Mouse (Mus musculus): ENCODE measurements around the gene Actn4. TPM values are rescaled to one million over a fixed set of nuclear protein-coding genes. Genes with fewer than 3 reads are reported as not detected.
A peak's percentile ranks its signal among the peaks of the same experiment; 100 is the strongest.

Gene Actn4
- polyA plus RNA-seq, 1 experiment from 2014 or later = 138 TPM

DNA sequence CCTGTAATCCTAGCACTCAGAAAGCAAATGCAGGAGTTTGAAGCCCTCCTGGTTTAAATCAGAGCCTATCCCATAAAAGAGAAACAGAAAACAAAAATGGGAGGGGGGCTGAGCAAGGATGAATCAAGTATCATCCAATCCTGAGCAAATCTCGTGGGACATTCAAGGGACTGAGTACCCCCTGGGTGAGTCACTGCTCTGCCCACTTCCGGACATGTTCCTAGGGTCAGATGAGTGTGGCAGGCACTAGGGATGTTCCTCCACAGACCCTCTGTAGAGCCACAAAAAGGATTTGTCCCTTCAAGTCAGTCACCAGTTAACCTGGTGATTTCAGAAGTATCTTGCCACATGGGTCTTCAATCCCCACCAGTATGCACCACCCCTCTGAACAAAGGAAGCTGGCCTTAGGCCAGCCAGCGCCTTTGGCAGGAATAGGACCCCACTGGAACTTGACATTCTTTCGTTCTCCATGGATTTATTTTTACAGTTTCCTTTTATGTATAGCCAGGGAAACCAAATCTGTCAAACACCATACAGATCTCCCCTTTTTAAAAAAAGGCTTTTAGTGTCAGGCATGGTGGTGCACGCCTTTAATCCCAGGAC lies 6.7 kb downstream of the Actn4 start:
- WGBS = 55% methylated on average over 5 of the region's 5 CpGs
- ATAC-seq (ENCODE audit: low FRiP score) = no peak
- H3K27me3 ChIP-seq = no peaks in the 10 kb centered on the region
- no peak overlapping the region for H3K4me2 ChIP-seq
- H3K36me3 ChIP-seq = no peaks in the 10 kb centered on the region
- no peaks in the 10 kb centered on the region for H3K9me3 ChIP-seq
- H3K9ac ChIP-seq = no peak overlapping the region
- 0 out of 2 replicates have a peak overlapping the region, but pooled peaks have one; percentile 14 for H3K27ac ChIP-seq
- no peak overlapping the region for H3K4me3 ChIP-seq
- H3K4me1 ChIP-seq (replicated peaks) = peaks cover 68% of the 10 kb centered on the region

DNA sequence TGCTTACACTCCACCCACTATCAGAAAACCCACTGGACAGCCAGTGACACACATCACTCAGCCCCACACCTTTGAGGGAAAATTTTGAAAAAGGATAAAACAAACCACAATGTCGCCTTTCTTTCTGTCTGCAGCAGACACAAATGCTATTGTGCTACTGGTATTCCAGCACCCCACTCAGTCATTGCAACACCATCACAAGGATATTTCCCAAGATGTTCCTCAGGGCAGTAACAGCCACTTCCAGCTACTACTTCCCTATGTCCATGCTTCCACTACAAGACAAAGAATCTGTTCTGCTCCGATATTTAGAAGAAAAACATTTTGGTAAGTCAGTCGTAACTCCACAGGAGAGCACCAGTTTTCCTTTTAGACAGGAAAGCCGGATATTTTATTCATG lies 7.4 kb downstream of the Actn4 start:
- H3K4me1 ChIP-seq (replicated peaks) = peaks cover 62% of the 10 kb centered on the region
- no peaks in the 10 kb centered on the region for H3K27me3 ChIP-seq
- no peak overlapping the region; the same call in 1 of the 2 replicates for H3K27ac ChIP-seq
- no peak for ATAC-seq (ENCODE audit: low FRiP score)
- H3K4me3 ChIP-seq = no peak overlapping the region
- H3K36me3 ChIP-seq = no peaks in the 10 kb centered on the region
- H3K4me2 ChIP-seq = no peak overlapping the region
- 77% methylated on average over 4 of the region's 4 CpGs for WGBS
- H3K9me3 ChIP-seq = no peaks in the 10 kb centered on the region
- H3K9ac ChIP-seq = no peak overlapping the region

DNA sequence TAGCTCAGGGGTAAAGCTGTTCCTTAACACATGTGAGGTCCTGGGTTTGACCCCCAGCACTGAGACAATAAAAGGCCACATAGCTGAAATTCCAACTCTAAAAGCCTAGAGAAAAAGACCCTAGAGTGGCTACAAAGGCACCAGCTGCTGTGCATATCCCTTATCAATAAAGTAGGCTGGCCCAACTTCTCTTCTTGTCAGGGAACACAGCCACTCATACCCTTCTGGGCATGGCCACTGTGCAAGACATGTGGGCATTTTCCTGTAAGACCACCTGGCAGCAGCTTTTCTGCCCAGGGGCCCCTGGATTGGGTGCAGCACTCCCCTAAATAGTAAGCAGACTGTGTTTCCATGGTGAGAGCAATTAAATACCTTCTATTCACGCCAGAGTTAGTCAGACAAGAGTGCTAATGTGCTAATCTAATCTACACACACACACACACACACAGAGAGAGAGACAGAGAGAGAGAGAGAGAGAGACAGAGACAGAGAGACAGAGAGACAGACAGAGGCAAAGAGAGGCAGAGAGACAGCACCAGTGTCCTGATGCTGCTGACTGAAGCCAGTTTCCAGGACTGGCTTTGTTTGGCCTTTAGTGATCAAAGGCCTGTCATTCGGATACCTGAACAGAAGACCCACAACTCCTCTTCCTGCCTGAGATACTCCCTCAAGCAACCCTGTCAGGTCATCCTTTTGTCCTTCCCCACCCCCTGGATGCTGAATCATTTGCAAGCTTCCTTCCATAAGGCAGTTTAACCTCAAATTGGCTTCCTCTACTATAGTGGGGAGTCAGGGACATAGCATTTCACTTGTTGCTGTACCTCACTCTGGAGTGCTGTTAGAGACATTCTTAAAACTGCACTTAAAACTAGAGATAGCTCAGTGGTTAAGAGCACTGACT lies 8.4 kb downstream of the Actn4 start:
- Histone ChIP-seq H3K27ac (peak overlapping the region; percentile 76), H3K9ac (0 out of 2 replicates have a peak overlapping the region, but pooled peaks have one; percentile 13), H3K27me3 (no peaks in the 10 kb centered on the region), H3K36me3 (no peaks in the 10 kb centered on the region), H3K4me2 (0 out of 2 replicates have a peak overlapping the region, but pooled peaks have one; percentile 19), H3K4me3 (no peak overlapping the region), H3K4me1 (replicated peaks) (peaks cover 59% of the 10 kb centered on the region), H3K9me3 (no peaks in the 10 kb centered on the region)
- 15% methylated on average over 2 of the region's 2 CpGs for WGBS
- peak; percentile 59 for ATAC-seq (ENCODE audit: low FRiP score)

DNA sequence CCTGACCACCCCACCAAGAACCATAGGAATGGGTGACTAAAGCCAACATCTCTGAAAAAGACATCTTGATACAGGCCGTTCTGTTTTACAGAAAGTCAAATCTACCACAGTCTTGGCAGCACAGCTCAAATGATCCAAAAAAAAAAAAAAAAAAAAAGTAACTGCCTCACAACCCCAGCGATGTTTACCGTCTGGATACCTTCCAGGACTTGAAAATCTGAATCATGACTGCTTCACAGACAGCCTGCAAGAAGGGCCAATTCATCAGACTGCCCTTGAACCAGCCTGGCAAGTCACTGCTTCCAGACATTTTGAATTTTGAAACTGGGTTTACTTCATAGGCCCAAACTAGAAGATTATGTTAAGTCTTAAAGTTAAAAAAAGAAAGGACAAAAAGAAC lies 9.4 kb downstream of the Actn4 start:
- H3K27ac ChIP-seq = peak overlapping the region; percentile 76; the same call in 1 of the 2 replicates
- ATAC-seq (ENCODE audit: low FRiP score) = no peak; the same call in 1 of the 2 replicates
- H3K27me3 ChIP-seq = no peaks in the 10 kb centered on the region
- no peak overlapping the region for H3K4me3 ChIP-seq
- H3K4me2 ChIP-seq = no peak overlapping the region
- WGBS = 36% methylated on average over 3 of the region's 3 CpGs
- H3K36me3 ChIP-seq = no peaks in the 10 kb centered on the region
- no peak overlapping the region for H3K9ac ChIP-seq
- H3K4me1 ChIP-seq (replicated peaks) = peaks cover 54% of the 10 kb centered on the region
- H3K9me3 ChIP-seq = no peaks in the 10 kb centered on the region

DNA sequence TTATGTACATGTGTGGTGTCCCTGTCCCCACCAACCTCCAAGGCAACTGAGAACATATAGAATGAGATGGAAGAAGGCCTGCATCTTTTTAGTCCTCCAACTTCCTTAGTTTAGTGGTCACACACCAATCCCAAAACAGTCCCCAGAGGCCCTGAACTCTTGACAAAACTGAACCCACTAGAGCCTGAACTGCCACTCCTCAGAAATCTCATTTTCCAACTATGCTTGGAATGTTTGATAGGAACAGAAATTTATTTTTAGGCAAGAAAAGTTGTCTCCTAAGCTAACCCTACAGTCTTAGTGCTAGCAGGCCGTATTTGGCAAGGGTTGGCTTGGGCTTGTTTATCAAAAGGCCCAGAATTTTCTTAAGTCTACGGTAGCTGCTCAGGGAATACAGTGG lies 10.4 kb downstream of the Actn4 start:
- no peaks in the 10 kb centered on the region for H3K27me3 ChIP-seq
- peaks cover 55% of the 10 kb centered on the region for H3K4me1 ChIP-seq (replicated peaks)
- no peak overlapping the region for H3K27ac ChIP-seq
- no peak overlapping the region for H3K4me2 ChIP-seq
- ATAC-seq (ENCODE audit: low FRiP score) = no peak
- H3K9ac ChIP-seq = no peak overlapping the region
- H3K36me3 ChIP-seq = no peaks in the 10 kb centered on the region
- no peak overlapping the region for H3K4me3 ChIP-seq
- WGBS = 92% methylated on average over 2 of the region's 2 CpGs
- H3K9me3 ChIP-seq = no peaks in the 10 kb centered on the region

DNA sequence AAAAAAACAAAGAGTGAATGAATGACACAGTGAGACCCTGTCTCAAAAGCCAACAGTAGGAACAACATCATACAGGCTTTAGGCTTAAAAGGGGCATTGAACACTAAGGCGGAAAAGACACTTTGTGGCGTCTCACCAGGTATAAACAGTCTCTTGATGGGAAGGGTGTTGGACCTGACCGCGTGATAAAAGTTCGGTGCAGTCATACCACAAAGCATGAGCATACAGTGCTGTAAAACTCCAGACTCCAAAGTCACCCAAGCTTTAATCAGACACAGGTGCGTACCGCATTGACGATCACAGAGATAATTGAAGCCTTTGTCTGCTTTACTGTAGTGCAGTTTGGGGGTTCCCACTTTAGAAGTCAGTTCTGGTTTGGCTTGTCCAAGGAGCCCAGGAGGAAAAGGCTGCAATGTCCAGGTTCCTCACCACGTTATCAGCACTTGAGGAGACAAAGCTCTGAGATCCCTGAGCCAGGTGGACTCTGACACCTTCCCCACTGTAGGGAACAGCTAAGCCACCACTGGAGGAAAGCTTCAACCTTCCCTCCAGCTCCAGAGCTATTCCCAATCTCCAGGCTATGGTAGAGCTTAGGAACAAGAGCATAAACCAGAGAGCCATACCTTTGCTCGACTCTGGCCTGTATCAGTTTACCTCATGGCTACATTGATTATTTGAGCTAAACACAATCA lies 11.6 kb downstream of the Actn4 start:
- Histone ChIP-seq H3K27me3 (no peaks in the 10 kb centered on the region), H3K36me3 (no peaks in the 10 kb centered on the region), H3K4me2 (no peak overlapping the region), H3K4me3 (no peak overlapping the region), H3K9ac (no peak overlapping the region), H3K27ac (no peak overlapping the region), H3K4me1 (replicated peaks) (peaks cover 66% of the 10 kb centered on the region), H3K9me3 (no peaks in the 10 kb centered on the region)
- no peak for ATAC-seq (ENCODE audit: low FRiP score)
- WGBS = 94% methylated on average over 10 of the region's 10 CpGs

DNA sequence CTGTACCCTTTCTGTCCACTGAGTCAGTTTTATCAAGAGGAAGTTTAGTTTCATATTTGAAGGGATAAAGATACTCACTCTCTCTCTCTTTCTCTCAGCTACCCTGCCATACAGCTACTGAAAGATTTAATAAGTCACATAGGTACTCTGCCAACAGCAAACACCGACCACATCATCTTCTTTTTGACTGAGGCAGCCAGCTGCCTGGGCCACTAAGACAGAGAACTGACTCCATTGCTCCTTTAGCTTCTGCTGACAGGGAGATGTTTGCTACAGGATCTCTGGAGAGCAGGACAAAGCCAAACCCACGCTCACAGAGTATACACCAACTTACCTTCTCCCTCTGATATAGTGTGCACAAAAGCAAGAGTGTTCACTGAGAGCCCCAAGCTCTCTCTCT lies 12.8 kb downstream of the Actn4 start:
- Histone ChIP-seq H3K27ac (no peak overlapping the region), H3K9me3 (no peaks in the 10 kb centered on the region), H3K27me3 (no peaks in the 10 kb centered on the region), H3K4me3 (no peak overlapping the region), H3K9ac (no peak overlapping the region), H3K4me2 (no peak overlapping the region), H3K4me1 (replicated peaks) (peaks cover 62% of the 10 kb centered on the region), H3K36me3 (no peaks in the 10 kb centered on the region)
- ATAC-seq (ENCODE audit: low FRiP score) = no peak
- 88% methylated on average over 2 of the region's 2 CpGs for WGBS

DNA sequence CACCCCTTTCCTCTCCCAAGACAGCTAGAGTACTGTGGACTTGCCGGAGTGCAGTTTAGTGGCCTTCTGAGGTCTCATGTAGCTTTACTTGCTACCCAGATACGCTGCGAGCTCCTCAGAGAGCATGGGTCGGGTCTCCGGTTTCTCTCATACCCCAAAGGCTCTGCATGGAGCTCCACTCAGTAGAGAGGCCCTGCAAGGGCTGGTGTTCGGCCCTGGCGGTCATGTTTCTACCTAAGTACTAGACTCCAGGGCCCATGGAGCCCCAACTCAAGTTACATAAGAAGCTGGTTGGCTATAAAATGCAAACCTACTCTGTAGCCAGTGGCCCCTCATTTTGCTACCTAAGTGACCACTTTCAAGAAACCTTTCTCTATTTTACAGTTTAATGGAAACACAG lies 13.4 kb downstream of the Actn4 start:
- Histone ChIP-seq H3K36me3 (no peaks in the 10 kb centered on the region), H3K9me3 (no peaks in the 10 kb centered on the region), H3K27ac (no peak overlapping the region), H3K4me2 (no peak overlapping the region), H3K9ac (no peak overlapping the region), H3K4me3 (no peak overlapping the region), H3K4me1 (replicated peaks) (peaks cover 57% of the 10 kb centered on the region), H3K27me3 (no peaks in the 10 kb centered on the region)
- ATAC-seq (ENCODE audit: low FRiP score) = no peak
- WGBS = 91% methylated on average over 7 of the region's 7 CpGs

DNA sequence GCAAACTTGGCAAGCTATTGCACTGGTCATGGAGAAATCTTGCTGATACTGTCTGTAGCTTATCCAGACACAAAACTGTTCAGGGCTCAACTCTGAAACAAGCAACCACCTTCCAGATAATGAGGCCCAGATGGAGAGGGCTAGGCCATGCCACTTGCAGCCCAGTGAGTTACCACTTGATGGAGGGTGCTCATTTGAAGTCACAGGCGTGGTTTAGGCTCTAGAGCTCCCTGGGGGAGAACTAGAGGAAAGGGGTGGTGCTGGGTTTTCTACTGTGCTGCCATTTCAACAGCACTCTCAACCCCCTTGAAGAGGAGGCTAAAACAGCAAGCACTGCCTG lies 15.9 kb downstream of the Actn4 start:
- H3K9me3 ChIP-seq = no peaks in the 10 kb centered on the region
- H3K36me3 ChIP-seq = no peaks in the 10 kb centered on the region
- no peak overlapping the region for H3K4me2 ChIP-seq
- no peaks in the 10 kb centered on the region for H3K27me3 ChIP-seq
- whole genome bisulfite sequencing = 54% methylated on average over 1 of the region's 1 CpGs
- H3K4me3 ChIP-seq = no peak overlapping the region
- no peak for ATAC-seq (ENCODE audit: low FRiP score)
- H3K4me1 ChIP-seq (replicated peaks) = peaks cover 41% of the 10 kb centered on the region
- peak overlapping the region; percentile 62 for H3K27ac ChIP-seq
- no peak overlapping the region for H3K9ac ChIP-seq

DNA sequence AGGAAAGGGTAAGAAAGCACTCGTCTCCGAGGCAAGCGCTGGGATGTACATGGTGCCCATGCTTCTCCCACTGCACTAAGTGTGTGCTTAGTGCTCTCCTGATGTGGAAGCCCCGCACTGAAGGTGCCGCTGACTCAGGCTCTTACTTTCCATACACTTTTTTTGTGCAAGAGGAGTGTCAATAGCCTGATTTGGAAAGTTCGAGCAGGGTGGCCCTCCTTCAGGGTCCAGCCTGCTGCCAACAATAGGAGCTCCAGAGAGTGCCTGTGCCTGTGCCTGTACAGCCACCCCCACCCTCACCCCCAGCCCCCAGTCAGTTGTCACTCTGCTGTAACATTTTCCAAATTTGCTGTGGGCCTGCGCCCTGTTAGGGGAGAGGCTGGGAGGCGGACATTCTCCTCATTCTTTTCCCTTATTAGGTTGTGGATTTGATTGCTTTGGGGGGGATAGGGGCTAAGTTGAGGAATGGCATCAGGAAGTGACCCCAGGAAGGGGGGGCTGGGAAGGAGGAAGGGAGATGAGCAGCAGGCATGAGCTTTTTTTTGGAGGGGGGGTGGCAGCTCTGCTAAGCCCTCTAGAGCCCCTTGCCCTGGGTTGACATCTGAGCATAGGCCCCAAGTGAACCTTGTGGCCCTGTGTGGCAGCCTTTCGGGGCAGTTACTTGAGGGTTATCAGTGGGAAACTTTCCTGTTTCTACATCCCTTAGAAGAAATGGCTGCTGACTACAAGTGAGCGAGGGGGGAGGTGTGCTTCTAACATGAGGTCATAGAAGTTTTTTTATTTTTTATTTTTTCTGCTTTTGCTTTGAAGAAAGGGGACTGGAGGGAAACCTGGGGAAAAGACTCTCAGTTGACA lies 16.5 kb downstream of the Actn4 start:
- Histone ChIP-seq H3K4me1 (replicated peaks) (peaks cover 45% of the 10 kb centered on the region), H3K27ac (peak overlapping the region; percentile 62), H3K27me3 (no peaks in the 10 kb centered on the region), H3K9ac (no peak overlapping the region), H3K4me2 (no peak overlapping the region), H3K4me3 (no peak overlapping the region), H3K9me3 (no peaks in the 10 kb centered on the region), H3K36me3 (no peaks in the 10 kb centered on the region)
- WGBS = 49% methylated on average over 10 of the region's 10 CpGs
- no peak for ATAC-seq (ENCODE audit: low FRiP score)

DNA sequence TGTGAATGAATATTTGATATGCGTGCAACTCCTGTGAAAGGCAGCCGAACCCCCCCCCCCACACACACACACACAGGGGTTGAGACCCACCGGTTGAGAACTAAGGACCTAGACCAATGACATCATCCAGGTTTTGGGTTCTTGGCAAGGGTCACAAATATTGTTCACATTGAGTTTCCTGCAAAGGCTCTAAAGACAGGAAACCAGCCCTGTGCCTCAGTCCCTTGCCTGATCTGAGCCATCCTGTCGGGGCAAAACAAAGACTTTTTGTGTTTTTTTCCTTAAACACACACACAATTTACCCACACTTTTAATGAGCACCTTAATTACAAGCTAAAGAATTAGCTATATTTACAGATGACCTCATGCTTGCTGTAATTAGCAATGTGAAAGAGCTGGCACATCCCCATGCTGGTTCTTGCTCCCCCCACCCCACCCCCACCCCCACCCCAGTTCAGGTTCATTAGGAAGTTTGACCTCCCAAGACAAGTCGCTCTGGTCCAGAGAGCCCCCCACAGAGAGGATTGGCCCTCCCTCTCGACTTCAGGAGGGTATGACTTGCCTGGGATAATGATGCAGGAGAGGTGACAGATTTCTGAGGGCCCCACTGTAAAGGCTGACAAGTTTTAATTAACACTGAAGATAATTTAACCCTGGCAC lies 17.3 kb downstream of the Actn4 start:
- 51% methylated on average over 6 of the region's 6 CpGs for WGBS
- Histone ChIP-seq H3K4me2 (no peak overlapping the region), H3K27me3 (no peaks in the 10 kb centered on the region), H3K4me3 (no peak overlapping the region), H3K36me3 (no peaks in the 10 kb centered on the region), H3K27ac (peak overlapping the region; percentile 62; the same call in 1 of the 2 replicates), H3K9me3 (no peaks in the 10 kb centered on the region), H3K9ac (no peak overlapping the region), H3K4me1 (replicated peaks) (peaks cover 51% of the 10 kb centered on the region)
- no peak for ATAC-seq (ENCODE audit: low FRiP score)
